Mouse (Mus musculus) kidney, adult 2 months (tissue): ENCODE measurements around the gene Dusp7. TPM values are rescaled to one million over a fixed set of nuclear protein-coding genes. Genes with fewer than 3 reads are reported as not detected.

ENCODE experiments used
- DNase-seq: peaks from one replicate; pipeline ENCODE4 v3.0.0; 2021
- H3K27ac ChIP-seq: fragments of 200-500 bp; 2 replicates; pipeline ENCODE4 v1.5.1; 2012; ENCODE audit warnings: low read depth, low read length, control low read depth, inconsistent platforms; ENCODE audit not compliant: insufficient read depth
- H3K27me3 ChIP-seq: fragments of 200-500 bp; replicated peaks from 2 replicates; pipeline ENCODE4 v1.6.1; 2012; ENCODE audit warnings: mild to moderate bottlenecking, moderate library complexity, low read length, inconsistent platforms; ENCODE audit not compliant: control insufficient read depth, insufficient read depth
- H3K36me3 ChIP-seq: fragments of 200-500 bp; 2 replicates; pipeline ENCODE4 v1.6.1; 2012; ENCODE audit warnings: mild to moderate bottlenecking, moderate library complexity, low read length, inconsistent platforms; ENCODE audit not compliant: control insufficient read depth, insufficient read depth
- H3K4me1 ChIP-seq: fragments of 200-500 bp; 2 replicates; pipeline ENCODE4 v1.6.1; 2011; ENCODE audit warnings: low read length; ENCODE audit not compliant: control insufficient read depth, insufficient read depth
- H3K4me3 ChIP-seq: fragments of 200-500 bp; 2 replicates; pipeline ENCODE4 v1.5.1; 2011; ENCODE audit warnings: mild to moderate bottlenecking, low read depth, low read length, control low read depth; ENCODE audit not compliant: insufficient read depth
- CTCF ChIP-seq: fragments of 200-500 bp; conservative IDR thresholded peaks from 2 replicates; pipeline ENCODE4 v1.5.1; 2011; ENCODE audit warnings: low read depth, mild to moderate bottlenecking, control low read depth, low read length, moderate library complexity, mixed read lengths; ENCODE audit not compliant: insufficient read depth, insufficient read length
- POLR2A ChIP-seq: fragments of 200-500 bp; IDR thresholded peaks from one replicate; pipeline ENCODE4 v1.6.1; 2011; ENCODE audit warnings: low read depth, low read length, control low read depth
- WGBS: fragments of 180-500 bp; shearing (Covaris S2); methylation state at CpG from one replicate; pipeline ENCODE4 v1.1.7; 2018; 5-methylcytosine and 5-hydroxymethylcytosine counted together
- polyA plus RNA-seq: library from polyadenylated mRNA; depleted of rRNA; stranded (reverse); fragments of >200 nt; gene quantifications from 2 replicates; pipeline ENCODE4 v1.2.3, GENCODE M21; 2012

Dusp7 gene
- polyA plus RNA-seq, 1 experiment = 38.8 TPM

DNA sequence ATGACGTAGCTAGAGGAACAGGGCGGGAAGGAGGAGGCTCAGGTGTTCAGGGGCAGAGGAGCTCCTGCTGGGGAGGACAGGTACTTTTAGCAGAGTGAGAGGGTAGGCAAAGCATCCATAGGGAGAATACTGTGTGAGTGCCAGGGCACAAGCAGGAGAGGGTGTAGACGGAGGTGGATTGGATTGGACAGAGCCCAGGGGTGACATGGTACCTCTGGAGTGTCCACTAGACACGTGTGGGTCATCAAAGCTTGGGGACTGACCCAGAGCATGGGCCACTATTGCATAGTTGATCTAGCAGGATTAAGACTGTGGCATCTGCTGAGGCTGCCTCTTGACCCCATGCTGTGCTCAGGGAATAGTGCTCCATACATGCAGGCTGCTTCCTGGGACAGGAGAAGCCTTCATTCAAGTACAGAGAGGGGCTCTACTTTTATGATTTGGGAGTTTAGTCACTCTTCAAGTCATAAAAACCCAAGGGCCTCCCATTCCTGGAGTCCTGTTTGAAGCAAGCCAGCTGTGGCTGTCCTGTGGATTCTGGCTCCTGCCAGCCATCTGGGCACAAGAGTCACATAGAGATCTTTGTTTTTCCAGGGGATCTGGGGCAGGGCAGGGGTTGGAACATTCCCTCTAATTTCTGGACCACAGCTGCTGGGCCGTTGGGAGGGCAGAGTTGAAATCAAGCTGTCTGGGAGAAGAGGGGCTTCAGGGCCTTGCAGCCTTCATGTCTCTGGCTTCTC, 39.5 kb upstream of the Dusp7 start:
- TF ChIP-seq CTCF (no peak), POLR2A (no peak)
- Histone ChIP-seq H3K27ac (no peak overlapping the region), H3K4me3 (no peak overlapping the region), H3K4me1 (no peaks in the 10 kb centered on the region), H3K27me3 (no peaks in the 10 kb centered on the region), H3K36me3 (no peaks in the 10 kb centered on the region)
- DNase-seq = no peak
- 75% methylated on average over 5 of the region's 5 CpGs for WGBS

DNA sequence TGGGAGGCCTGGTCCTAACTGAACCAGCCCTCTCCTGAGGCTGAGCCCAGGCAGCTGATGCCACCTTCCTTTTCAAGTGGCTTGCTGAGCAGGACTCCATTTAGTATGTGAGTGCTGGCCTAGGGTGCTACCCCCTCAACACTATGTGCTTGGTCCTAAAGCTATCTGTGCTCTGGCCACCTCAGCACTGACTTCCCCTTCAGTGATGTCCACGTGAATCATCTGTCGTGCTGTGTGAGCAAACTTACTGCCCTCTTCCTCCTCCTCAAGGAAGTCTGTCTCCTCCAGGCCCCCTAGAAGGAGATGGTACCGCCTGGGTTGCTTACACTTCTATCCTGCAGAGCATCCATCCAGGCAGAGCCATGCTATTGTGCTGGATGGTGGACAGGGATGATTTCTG, 35.7 kb upstream of the Dusp7 start:
- H3K36me3 ChIP-seq = no peaks in the 10 kb centered on the region

DNA sequence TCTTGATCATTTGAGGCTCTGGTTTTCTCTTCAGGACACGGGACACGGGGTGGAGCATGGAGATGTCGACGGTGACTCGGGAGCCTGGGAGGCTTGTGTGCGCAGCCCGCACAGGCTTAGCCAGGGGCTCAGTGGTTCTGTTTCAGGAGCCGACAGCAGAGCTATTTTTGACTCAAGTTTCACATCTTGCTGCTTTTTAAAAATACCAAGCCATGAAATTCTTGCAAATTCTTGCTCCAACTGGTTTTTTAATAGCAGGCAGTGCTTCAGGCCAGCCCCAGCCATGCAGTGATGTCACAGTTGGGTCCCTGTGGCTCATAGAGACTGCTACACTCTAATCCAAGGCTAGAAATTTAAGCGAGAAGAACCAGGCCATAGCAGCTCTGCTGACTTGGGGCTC, 30.8 kb upstream of the Dusp7 start:
- H3K36me3 ChIP-seq = no peaks in the 10 kb centered on the region
- WGBS = 69% methylated on average over 9 of the region's 9 CpGs
- peaks cover 5% of the 10 kb centered on the region; the same call in 1 of the 2 replicates for H3K4me1 ChIP-seq
- TF ChIP-seq CTCF = no peak
- no peak for TF ChIP-seq POLR2A
- no peak overlapping the region for H3K27ac ChIP-seq
- DNase-seq = peak; percentile 26
- no peak overlapping the region for H3K4me3 ChIP-seq
- H3K27me3 ChIP-seq = no peaks in the 10 kb centered on the region

More for the DNA sequence above, 35.7 kb upstream of the Dusp7 start:
- TF ChIP-seq POLR2A (no peak), CTCF (no peak)
- Histone ChIP-seq H3K27me3 (no peaks in the 10 kb centered on the region), H3K4me3 (no peak overlapping the region), H3K27ac (no peak overlapping the region), H3K4me1 (no peaks in the 10 kb centered on the region)
- DNase-seq = no peak
- WGBS = 74% methylated on average over 3 of the region's 3 CpGs

DNA sequence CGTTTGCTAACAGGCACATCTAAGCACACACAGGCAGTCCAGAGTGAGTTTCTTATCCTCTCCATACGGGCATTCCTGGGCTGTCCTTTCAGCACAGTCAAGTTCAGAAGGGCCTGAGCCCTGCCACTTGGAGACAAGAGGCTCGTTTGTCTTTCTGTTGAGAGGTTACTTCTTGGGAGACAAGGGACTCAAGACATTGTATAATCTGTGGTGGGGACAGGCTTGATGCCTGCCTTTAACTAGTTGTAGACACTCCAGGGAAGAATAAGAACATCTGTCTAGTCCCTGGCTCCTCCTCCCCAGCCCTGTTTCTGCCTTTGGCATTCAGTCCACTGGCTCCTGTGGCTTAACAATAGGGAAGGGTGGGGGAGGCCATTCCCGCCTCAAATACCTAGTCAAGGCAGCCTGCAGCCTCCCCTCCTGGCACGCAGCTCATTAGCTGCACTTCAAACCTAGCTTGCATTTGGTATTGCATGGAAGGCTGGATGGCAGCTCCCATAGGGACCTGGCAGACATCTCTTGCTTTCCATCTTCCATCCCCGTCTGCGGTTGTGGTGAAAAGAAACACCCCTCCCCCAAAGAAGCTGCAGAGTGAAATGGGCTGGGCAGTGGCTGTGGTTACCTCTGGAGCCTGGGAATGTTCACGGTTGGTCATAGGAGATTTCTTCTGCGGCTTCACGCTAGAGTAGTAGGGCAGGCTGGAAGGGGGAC, 29.8 kb upstream of the Dusp7 start:
- DNase-seq = no peak
- H3K27ac ChIP-seq = no peak overlapping the region
- peaks cover 5% of the 10 kb centered on the region; the same call in 1 of the 2 replicates for H3K4me1 ChIP-seq
- TF ChIP-seq CTCF (no peak), POLR2A (no peak)
- no peak overlapping the region for H3K4me3 ChIP-seq
- WGBS = 76% methylated on average over 10 of the region's 10 CpGs
- no peaks in the 10 kb centered on the region for H3K36me3 ChIP-seq
- H3K27me3 ChIP-seq = no peaks in the 10 kb centered on the region

DNA sequence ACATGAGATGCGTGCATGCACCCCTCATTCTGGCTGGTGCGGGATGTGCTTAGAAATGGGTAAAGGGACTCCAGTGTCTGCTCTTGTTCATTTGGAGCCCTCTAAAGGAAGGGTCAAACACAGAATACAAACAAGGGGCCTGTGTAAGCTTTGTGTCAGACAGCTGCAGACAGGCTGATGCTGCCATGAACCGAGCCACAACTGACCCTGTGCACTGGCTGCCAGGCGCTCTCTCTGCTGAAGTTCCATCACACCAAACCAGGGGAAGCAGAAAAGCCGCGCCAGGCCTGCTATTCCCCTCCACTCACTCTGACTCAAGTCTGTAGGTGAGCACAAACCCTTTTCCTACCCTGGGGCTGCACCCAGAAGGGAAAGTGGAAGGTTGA, 29.3 kb upstream of the Dusp7 start:
- WGBS = 89% methylated on average over 6 of the region's 6 CpGs
- Histone ChIP-seq H3K27me3 (no peaks in the 10 kb centered on the region), H3K4me1 (peaks cover 5% of the 10 kb centered on the region; the same call in 1 of the 2 replicates), H3K4me3 (no peak overlapping the region), H3K36me3 (no peaks in the 10 kb centered on the region), H3K27ac (no peak overlapping the region)
- no peak for DNase-seq
- TF ChIP-seq POLR2A (no peak), CTCF (no peak)

DNA sequence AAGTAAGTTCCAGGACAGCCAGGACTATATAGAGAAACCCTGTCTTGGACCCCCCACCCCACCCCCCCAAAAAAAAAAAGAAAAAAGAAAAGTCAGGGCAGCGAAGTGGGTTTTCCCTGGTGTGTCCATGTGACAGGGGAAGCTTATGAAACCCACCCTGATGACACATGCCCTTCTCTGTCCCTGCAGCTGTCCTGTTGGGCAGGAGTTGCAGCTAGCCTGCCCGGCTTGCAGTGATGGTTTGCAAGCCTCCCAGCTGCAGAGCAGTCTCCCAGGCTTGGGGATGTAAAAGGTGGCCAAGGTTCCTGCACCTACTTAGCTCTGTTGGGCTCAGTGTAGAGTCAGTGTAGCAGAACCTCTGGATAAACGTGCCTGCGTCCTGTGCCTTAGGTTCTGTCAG, 28.7 kb upstream of the Dusp7 start:
- DNase-seq = no peak
- Histone ChIP-seq H3K27me3 (no peaks in the 10 kb centered on the region), H3K27ac (no peak overlapping the region), H3K4me1 (peaks cover 5% of the 10 kb centered on the region; the same call in 1 of the 2 replicates), H3K4me3 (no peak overlapping the region), H3K36me3 (no peaks in the 10 kb centered on the region)
- TF ChIP-seq POLR2A (no peak), CTCF (no peak)
- WGBS = 92% methylated on average over 4 of the region's 4 CpGs
